Mouse (Mus musculus) T-helper 17 cell (primary cell): ENCODE results near the gene Spata32.

Experiments used
- in situ Hi-C, 2 experiments: fragments of 300-600 bp; cut with MboI, MseI; formaldehyde crosslinking; loops; 1 replicate in 1 of 2; 2 replicates in 1 of 2; pipeline ENCODE4 v1.15.1; 2025; ENCODE audit warnings: high pct_unique_total_duplicates in 2 of 2

Gene Spata32

DNA sequence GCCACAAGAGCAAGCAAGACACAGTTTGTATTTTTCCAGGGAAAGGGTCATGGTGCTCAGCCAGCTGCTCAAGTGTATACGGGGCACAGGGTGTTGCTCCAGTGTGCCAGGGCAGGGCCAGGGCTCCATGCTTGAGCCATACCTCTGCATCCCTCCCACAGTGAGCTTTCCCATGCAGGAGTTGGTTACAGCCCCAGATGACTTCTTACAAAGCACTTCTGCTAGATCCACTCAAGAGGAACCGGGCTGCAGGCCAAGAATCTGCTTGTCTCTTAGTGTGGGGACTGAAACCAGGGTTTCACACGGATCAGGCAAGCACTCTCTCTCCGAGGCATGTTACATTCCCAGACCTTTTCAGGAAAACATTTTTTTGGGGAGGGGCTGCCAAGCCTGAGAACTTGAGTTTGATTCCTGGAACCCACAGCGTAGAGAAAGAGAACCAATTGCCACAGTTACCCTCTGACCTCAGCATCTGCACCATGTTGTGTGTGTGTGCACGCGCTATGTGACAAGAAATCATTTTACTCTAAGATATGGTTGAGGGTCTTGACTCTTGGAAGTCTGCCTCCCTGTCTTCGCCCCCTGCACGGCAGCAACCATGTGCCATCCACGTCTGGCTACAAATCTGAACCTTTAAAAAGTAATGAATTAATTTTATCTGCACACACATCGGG lies 29.4 kb upstream of the Spata32 start:
- in situ Hi-C loops = no loop called here

DNA sequence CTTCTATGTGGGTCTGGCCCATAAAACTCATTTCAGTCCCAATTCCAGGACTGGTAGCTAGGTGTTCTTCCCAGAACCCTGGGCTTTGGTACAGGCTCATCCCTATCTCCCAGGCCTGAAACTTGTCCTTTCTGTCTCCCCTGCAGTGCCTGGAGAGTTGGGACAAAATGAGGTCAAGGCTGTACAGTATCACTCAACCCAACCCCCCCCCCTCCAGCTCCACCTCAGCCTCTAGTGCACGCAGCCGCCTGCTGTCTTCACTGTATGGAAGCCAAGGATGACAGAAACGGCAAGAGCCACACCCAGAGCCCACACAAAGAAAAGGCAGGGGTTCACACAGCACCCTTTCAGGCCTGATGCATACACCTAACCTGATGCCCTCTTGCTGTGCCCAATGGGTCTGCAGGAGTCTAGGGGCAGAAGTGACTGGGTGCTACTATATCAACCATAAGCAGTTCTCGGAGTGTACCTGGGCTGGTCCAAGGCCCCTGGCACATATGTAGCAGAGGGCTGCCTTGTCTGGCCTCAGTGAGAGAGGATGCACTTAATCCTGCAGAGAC lies 28.6 kb upstream of the Spata32 start:
- in situ Hi-C loops = no loop called here

DNA sequence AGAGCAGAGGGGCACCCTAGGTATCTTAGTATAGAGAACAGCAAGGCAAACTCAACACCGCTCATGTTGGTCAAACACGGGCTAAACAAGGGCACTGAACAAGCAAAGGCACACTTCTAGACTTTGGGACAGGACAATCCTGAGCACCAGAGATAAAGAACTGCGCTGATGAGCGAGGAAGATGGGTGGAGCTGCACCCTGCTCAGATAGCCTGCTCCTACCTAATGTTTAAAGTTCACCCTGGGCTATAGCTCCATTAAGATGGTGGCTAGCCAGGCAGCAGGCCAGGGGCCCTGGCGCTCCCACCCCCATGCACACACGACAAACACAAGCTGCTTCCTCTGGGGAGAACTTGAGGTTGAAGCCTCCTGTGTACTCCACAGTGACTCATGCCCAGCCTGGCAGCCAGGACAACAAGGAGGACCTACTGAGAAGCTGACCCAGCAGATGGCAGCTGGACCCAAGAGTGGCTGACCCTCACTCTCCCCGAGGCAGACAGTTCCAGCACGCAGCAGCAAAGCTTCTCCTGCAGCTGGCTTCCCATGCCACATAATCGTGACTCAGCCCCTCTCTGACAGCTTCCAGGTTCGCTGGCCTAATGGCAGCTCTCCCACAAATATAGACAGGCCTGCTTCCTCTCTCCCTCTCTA lies 28.0 kb upstream of the Spata32 start:
- in situ Hi-C loops = no loop called here

- in situ Hi-C loops = no loop called here
Measured at GRCm38 (mm10) chr11:103244856-103245255, 26.6 kb upstream of the Spata32 start.

- in situ Hi-C loops = no loop called here
Measured at GRCm38 (mm10) chr11:103240740-103241139, 22.5 kb upstream of the Spata32 start.

DNA sequence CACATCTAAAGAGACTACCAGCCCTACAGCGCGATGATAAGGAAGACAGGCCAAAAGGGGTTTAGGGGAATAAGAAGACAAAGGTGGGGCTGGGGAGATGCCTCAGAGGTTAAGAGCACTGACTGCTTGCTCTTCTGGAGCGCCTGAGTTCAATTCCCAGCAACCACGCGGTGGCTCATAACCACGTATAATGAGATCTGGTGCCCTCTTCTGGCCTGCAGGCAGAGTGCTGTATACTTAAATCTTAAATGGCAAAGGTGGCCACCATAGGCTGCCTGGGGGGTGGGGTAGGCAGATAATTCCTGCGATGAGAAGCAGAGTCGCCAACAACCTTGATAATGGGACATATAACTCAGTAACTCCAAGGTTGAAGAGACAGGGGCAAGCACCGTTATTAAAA lies 19.5 kb upstream of the Spata32 start:
- in situ Hi-C loops = loop anchor here in 1 of 2 experiments (5.0 kb wide), 1 partner anchor 35 kb away; no protein-coding TSS in a partner anchor

DNA sequence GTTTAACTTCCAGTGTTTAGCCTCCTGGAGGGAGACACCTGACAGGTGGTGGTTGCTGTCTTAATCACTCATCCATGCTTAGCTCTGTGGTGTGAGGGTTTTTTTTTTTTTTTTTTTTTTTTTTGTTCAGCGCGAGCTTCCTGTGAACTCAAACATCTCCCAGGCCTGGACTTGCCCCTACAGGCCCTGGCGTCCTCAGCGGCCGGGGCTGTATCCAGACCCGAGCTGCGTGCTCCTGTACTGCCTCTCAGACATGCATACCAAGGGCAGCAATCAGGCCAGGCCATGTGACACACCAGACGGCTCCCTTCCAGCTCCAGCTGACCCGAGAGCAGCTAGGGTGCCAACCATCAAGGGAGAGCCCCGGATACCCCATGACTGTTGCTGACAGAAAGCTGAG lies 18.7 kb upstream of the Spata32 start:
- in situ Hi-C loops = loop anchor here in 1 of 2 experiments (5.0 kb wide), 1 partner anchor 35 kb away; no protein-coding TSS in a partner anchor

DNA sequence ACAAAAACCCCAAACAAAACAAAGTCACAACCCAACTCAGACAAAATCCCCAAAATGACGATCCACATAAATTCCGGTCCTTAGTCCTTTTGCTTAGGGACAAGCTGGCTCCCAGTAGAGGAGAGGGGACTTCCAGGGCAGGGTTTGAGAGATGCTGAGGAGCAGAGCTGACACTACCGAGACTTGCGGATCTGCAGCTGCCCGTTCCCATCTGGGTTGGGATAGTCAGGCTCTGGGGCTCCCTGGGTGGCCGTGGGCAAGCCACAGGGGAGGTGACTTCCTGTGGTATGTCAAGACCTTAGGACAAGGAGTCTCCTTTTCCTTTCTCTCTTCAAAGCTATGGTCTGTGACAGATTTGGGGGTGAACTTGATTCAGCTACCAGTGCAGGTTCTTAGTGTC lies 18.2 kb upstream of the Spata32 start:
- in situ Hi-C loops = loop anchor here in 1 of 2 experiments (5.0 kb wide), 1 partner anchor 36 kb away; no protein-coding TSS in a partner anchor

GRCm38 (mm10) chr11:103235702-103236101 lies 17.5 kb upstream of the Spata32 start:
- in situ Hi-C loops = loop anchor here in 1 of 2 experiments (5.0 kb wide), 1 partner anchor 37 kb away; no protein-coding TSS in a partner anchor

- in situ Hi-C loops = loop anchor here (5.0 kb wide), 2 partner anchors 52 to 83 kb away; no protein-coding TSS in a partner anchor
Measured at GRCm38 (mm10) chr11:103234447-103234846, 16.2 kb upstream of the Spata32 start.

- in situ Hi-C loops = loop anchor here (5.0 kb wide), 2 partner anchors 51 to 84 kb away; no protein-coding TSS in a partner anchor
Measured at GRCm38 (mm10) chr11:103232966-103233365, 14.7 kb upstream of the Spata32 start.

DNA sequence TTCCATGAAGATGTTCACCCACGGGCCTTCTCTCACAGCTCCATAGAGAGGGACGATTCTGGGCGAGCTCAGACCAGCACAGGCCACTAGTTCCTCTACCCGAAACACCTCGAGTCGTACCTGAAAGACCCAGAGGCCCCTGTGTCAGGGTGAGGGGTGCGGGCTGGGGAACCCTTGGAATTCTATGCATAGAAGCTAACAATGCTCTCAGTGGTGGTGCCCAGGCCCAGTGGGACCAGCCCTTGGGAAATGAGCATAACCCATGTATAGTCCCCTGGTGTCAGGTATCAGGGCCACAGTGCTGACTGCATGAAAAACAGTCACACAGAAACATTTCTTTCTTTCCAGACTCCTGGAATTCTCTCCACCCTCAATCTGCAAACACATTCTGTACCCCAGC lies 13.1 kb upstream of the Spata32 start:
- in situ Hi-C loops = loop anchor here (5.0 kb wide), 2 partner anchors 49 to 86 kb away; no protein-coding TSS in a partner anchor

DNA sequence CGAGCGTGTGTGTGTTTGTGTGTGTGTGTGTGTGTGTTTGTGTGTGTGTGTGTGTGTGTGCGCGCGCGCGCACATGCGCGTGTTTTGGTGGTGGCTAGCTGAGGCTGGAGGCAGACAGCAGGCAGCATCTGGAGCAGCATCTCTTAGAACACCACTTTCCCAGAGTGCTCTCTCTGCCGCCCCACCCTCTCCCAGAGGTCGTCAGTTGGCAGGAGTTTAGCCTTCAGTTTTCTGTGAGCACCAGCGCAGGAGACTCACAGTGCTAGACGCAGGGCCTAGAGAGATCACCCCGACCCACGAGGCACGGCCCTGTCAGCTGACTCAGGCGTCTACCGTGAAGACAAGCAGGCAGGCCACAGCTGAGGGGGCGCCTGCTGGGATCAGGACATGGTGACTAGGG lies 12.4 kb upstream of the Spata32 start:
- in situ Hi-C loops = loop anchor here (5.0 kb wide), 2 partner anchors 48 to 87 kb away; no protein-coding TSS in a partner anchor

DNA sequence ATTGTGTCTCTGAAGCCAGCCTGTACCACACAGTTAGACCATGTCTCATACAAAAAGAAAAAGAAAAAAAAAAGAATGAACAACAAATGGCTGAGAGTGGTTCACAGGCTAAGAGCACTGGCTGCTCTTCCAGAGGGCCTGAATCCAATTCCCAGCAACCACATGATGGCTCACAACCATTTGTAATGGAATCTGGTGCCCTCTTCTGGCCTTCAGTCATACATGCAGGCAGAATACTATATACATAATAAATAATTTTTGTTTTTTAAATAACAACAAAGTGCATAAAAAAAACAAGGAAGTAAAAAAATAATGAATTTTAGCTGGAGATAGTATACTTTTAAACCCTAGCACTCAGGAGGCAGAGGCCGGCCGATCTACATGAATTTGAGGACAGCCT lies 11.4 kb upstream of the Spata32 start:
- in situ Hi-C loops = loop anchor here (5.0 kb wide), 2 partner anchors 47 to 88 kb away; no protein-coding TSS in a partner anchor

- in situ Hi-C loops = loop anchor here in 1 of 2 experiments (5.0 kb wide), 1 partner anchor 103 kb away; no protein-coding TSS in a partner anchor
Measured at GRCm38 (mm10) chr11:103223951-103224456, 5.8 kb upstream of the Spata32 start.

DNA sequence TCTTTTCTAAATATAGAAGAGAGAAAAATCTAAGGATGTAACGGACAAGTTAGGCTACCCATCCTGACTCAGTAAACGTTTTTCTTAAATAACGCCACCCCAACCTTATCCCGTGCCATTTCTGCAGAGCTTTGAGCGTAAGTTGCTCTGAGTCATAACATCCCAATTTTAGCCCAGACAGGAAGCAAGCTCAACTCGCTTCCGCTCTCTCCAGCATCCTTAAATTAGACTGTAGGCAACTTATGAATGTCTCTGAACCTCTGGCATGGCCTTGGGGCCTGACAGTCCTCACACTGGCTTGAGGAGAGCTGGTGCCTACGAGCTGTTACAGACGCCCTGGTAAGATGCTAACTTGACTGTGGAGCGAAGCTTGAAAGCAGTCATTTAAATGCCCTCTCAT lies 5.2 kb upstream of the Spata32 start:
- in situ Hi-C loops = loop anchor here in 1 of 2 experiments (5.0 kb wide), 1 partner anchor 104 kb away; no protein-coding TSS in a partner anchor

DNA sequence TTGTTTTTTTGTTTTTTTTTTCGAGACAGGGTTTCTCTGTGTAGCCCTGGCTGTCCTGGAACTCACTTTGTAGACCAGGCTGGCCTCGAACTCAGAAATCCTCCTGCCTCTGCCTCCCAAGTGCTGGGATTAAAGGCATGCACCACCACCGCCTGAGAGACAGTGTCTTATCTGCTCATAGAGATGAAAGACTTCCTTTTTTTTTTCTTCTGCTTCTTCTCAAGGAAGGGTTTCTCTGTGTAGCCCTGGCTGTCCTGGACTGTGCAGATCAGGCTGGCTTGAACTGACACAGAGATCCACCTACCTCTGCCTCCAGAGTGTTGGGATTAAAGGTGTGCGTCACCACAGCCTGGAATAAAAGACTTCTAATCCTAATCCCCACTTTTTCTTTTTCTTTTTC lies 4.5 kb upstream of the Spata32 start:
- in situ Hi-C loops = loop anchor here in 1 of 2 experiments (5.0 kb wide), 1 partner anchor 105 kb away; no protein-coding TSS in a partner anchor

- in situ Hi-C loops = loop anchor here in 1 of 2 experiments (5.0 kb wide), 1 partner anchor 106 kb away; no protein-coding TSS in a partner anchor
Measured at GRCm38 (mm10) chr11:103221437-103221836, 3.2 kb upstream of the Spata32 start.

DNA sequence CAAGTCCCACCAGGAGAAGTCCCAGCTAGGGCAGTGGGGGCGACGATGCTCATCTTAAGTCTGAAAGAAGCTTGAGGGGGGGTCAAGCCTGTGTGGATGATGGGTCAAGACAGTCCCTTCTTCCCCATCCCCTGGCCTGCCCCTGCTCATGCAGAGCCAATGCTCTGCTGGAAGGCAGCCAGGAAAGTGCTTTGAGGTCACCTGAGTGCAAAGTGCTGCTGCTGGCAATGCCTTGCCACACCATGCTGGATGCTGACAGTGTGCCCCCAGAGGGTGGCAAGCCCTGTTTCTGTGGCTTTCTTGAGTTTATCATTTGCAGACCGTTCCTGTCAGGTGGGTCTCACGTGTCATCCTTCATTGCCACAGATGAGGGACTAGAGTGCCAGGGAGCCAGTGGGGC lies 1.8 kb upstream of the Spata32 start:
- in situ Hi-C loops = loop anchor here in 1 of 2 experiments (5.0 kb wide), 1 partner anchor 107 kb away; no protein-coding TSS in a partner anchor

GRCm38 (mm10) chr11:103219259-103219658 lies 1.0 kb upstream of the Spata32 start:
- in situ Hi-C loops = no loop called here

GRCm38 (mm10) chr11:103218517-103218901 lies 277 bp upstream of the Spata32 start:
- in situ Hi-C loops = no loop called here

GRCm38 (mm10) chr11:103215355-103215754 lies 2.9 kb downstream of the Spata32 start:
- in situ Hi-C loops = no loop called here
